Mouse (Mus musculus) spleen, adult 2 months (tissue): ENCODE data around the gene Bpifa3. TPM values are rescaled to one million over a fixed set of nuclear protein-coding genes. Genes with fewer than 3 reads are reported as not detected.
"Not testable (repeated sequence)": the region's sequence is repeated elsewhere in the genome, so short reads cannot be mapped to it uniquely, and the experiment has no call there.

Experiments used
- DNase-seq, 2 experiments: peaks; one replicate each; pipeline versions ENCODE4 v3.0.0 to v3.0.0-alpha.2; 2012 to 2021; ENCODE audit warnings: low spot score in 2 of 2, low read depth in 1 of 2
- H3K27ac ChIP-seq: fragments of 200-500 bp; 2 replicates; pipeline ENCODE4 v1.5.1; 2012; ENCODE audit warnings: low read length, inconsistent platforms; ENCODE audit not compliant: insufficient read depth
- H3K27me3 ChIP-seq: fragments of 200-500 bp; 2 replicates; pipeline ENCODE4 v1.6.1; 2012; ENCODE audit warnings: mild to moderate bottlenecking, moderate library complexity, low read length, inconsistent platforms; ENCODE audit not compliant: control insufficient read depth, insufficient read depth
- H3K36me3 ChIP-seq: fragments of 200-500 bp; 2 replicates; pipeline ENCODE4 v1.6.1; 2012; ENCODE audit warnings: mild to moderate bottlenecking, low read length, inconsistent platforms; ENCODE audit not compliant: control insufficient read depth, insufficient read depth
- H3K4me1 ChIP-seq: fragments of 200-500 bp; 2 replicates; pipeline ENCODE4 v1.6.1; 2011; ENCODE audit warnings: inconsistent platforms; ENCODE audit not compliant: control insufficient read depth, insufficient read depth, insufficient read length
- H3K4me3 ChIP-seq: fragments of 200-500 bp; 2 replicates; pipeline ENCODE4 v1.5.1; 2011; ENCODE audit warnings: mild to moderate bottlenecking, inconsistent platforms; ENCODE audit not compliant: insufficient read depth, insufficient read length; ENCODE audit errors: extremely low read depth
- CTCF ChIP-seq: fragments of 200-500 bp; IDR thresholded peaks from 2 replicates; pipeline ENCODE4 v1.5.1; 2011; ENCODE audit warnings: mild to moderate bottlenecking, inconsistent platforms; ENCODE audit not compliant: insufficient read depth, insufficient read length, insufficient replicate concordance; ENCODE audit errors: extremely low read depth
- POLR2A ChIP-seq: fragments of 200-500 bp; IDR thresholded peaks from 2 replicates; pipeline ENCODE4 v1.6.1; 2011; ENCODE audit warnings: low read depth, low read length, inconsistent platforms
- WGBS: fragments of 180-500 bp; shearing (Covaris S2); methylation state at CpG from one replicate; pipeline ENCODE4 v1.1.7; 2018; 5-methylcytosine and 5-hydroxymethylcytosine counted together
- polyA plus RNA-seq: library from polyadenylated mRNA; depleted of rRNA; stranded (reverse); fragments of >200 nt; gene quantifications from 2 replicates; pipeline ENCODE4 v1.2.3, GENCODE M21; 2012

Gene Bpifa3
- polyA plus RNA-seq, 1 experiment = not detected

DNA sequence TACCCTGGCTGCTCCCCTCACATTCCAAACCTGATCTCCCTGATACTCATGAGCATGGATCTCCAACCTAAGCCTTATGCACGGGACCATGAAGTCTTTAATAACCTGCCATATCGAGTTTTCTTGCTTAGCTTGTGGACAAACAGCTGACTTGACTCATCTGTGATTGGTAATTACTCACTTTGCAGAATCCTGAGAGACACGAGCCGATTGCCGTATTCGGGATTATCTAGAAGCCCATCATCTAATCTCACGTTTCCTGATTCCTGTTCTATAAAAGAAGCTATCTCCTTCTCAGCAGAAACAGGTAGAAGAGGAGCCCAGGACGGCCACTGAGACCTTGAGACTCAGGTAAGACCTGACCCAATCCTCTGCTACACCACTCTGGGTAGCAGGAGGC, 32.2 kb downstream of the Bpifa3 start, which contains the start of gene Bpifa5:
Gene Bpifa5 (plus strand): TSS at position 301 of the 400 bp plus-strand sequence.
- DNase-seq = no peak
- TF ChIP-seq POLR2A = no peak
- no peak for TF ChIP-seq CTCF

DNA sequence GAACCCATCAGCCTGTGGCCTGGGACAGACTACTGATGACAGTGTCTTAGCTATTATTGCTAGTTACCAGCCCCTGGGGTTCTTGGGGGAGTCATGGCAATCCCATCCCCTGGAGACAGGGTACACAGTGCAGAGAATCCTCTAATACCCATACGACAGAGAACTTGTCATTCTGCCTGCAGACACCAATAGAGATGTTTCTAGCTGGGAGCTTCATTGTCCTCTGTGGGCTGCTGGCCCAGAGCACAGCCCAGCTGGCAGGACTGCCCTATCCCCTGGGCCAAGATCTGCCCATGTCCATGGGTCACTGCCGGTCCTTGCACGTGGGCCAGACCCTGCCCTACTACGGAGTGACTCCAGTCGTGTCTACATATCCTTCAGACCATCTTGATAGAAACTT, 33.2 kb downstream of the Bpifa3 start:
- DNase-seq = no peak

More for the DNA sequence above, 32.2 kb downstream of the Bpifa3 start, which contains the start of gene Bpifa5:
- H3K27me3 ChIP-seq = no peaks in the 10 kb centered on the region; the same call in 1 of the 2 replicates
- no peaks in the 10 kb centered on the region for H3K36me3 ChIP-seq
- WGBS = 77% methylated on average over 8 of the region's 8 CpGs
- no peak within 1 kb of the TSS for H3K27ac ChIP-seq
- H3K4me1 ChIP-seq = no peaks in the 10 kb centered on the region
- H3K4me3 ChIP-seq = no peak within 1 kb of the TSS

GRCm38 (mm10) chr2:154169172-154169571, 39.0 kb downstream of the Bpifa3 start:
- TF ChIP-seq POLR2A = no peak
- no peak for TF ChIP-seq CTCF
- Histone ChIP-seq H3K36me3 (no peaks in the 10 kb centered on the region), H3K27ac (no peak overlapping the region), H3K4me3 (no peak overlapping the region), H3K4me1 (no peaks in the 10 kb centered on the region), H3K27me3 (no peaks in the 10 kb centered on the region)
- WGBS = 61% methylated on average over 3 of the region's 3 CpGs
- DNase-seq = no peak

More for the DNA sequence above, 33.2 kb downstream of the Bpifa3 start:
- Histone ChIP-seq H3K27me3 (no peaks in the 10 kb centered on the region; the same call in 1 of the 2 replicates), H3K27ac (no peak overlapping the region), H3K4me1 (no peaks in the 10 kb centered on the region), H3K36me3 (no peaks in the 10 kb centered on the region), H3K4me3 (no peak overlapping the region)
- 88% methylated on average over 5 of the region's 5 CpGs for WGBS
- TF ChIP-seq CTCF (no peak), POLR2A (no peak)

GRCm38 (mm10) chr2:154171621-154172020, 41.5 kb downstream of the Bpifa3 start:
- Histone ChIP-seq H3K36me3 (no peaks in the 10 kb centered on the region), H3K4me1 (no peaks in the 10 kb centered on the region), H3K27me3 (no peaks in the 10 kb centered on the region), H3K27ac (no peak overlapping the region), H3K4me3 (no peak overlapping the region)
- 67% methylated on average over 6 of the region's 6 CpGs for WGBS
- TF ChIP-seq POLR2A (no peak), CTCF (no peak)
- no peak for DNase-seq

DNA sequence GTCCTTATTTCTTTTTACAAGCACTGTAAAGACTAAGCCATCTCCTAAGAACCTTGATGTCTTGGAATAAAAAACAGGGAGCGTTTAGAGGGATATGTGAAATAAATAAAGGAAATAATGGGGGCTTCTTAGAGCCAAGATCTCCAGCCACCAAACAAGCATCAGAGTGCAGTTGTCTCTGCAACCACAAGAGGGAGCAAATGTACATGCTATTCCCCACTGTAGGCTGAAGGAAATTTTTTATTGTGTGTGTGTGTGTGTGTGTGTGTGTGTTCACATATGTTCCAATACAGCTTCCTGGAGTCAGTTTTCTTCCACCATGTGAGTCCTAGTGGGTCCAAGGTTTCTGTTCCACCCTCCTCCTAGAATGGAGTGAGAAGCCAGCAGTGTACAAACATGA, 43.2 kb downstream of the Bpifa3 start:
- TF ChIP-seq CTCF (peak; percentile 12; the same call in 1 of the 2 replicates), POLR2A (no peak)
- DNase-seq = no peak
- no peaks in the 10 kb centered on the region for H3K27me3 ChIP-seq
- WGBS = 20% methylated on average over 1 of the region's 1 CpGs
- no peaks in the 10 kb centered on the region for H3K4me1 ChIP-seq
- H3K4me3 ChIP-seq = no peak overlapping the region
- H3K27ac ChIP-seq = no peak overlapping the region
- H3K36me3 ChIP-seq = no peaks in the 10 kb centered on the region

DNA sequence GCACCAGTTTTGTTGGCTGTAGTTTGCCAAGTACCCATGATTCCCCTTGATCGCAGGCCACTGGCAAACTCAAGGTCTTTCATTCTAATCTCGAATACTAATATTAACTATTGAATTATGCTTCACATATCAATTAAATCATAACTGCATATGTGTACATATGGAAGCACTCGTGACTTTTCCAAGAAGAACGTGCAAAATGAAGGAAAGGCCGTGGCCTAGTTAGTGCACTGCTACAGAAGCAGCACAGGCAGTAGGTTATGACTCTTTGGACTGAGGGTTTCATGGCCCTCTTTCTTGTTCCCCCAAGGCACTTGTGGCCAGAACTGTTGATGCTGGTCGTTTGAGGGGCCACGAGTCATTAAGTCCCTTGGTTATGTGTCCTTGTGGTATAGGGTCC, 51.8 kb downstream of the Bpifa3 start:
- not testable (repeated sequence) for DNase-seq

DNA sequence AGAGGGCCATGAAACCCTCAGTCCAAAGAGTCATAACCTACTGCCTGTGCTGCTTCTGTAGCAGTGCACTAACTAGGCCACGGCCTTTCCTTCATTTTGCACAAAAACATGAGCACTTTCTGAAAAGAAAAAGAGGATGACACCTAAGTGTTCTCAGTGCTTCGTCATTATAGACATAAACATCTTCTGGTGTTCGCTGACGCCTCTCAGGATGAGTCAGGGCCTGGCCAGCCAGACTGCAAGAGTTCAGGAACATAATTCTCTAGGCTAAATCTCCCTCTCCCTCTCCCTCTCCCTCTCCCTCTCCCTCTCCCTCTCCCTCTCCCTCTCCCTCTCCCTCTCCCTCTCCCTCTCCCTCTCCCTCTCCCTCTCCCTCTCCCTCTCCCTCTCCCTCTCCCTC, 52.9 kb downstream of the Bpifa3 start:
- H3K4me3 ChIP-seq, H3K27me3 ChIP-seq, H3K4me1 ChIP-seq, H3K27ac ChIP-seq, DNase-seq, H3K36me3 ChIP-seq: not testable (repeated sequence)
- WGBS = 82% methylated on average over 4 of the region's 4 CpGs

More for the DNA sequence above, 51.8 kb downstream of the Bpifa3 start:
- not testable (repeated sequence) for H3K27ac ChIP-seq, H3K27me3 ChIP-seq, H3K4me1 ChIP-seq, H3K36me3 ChIP-seq, H3K4me3 ChIP-seq
- 82% methylated on average over 7 of the region's 7 CpGs for WGBS

- no peak overlapping the region for H3K27ac ChIP-seq
- no peak for TF ChIP-seq POLR2A
- no peaks in the 10 kb centered on the region for H3K27me3 ChIP-seq
- WGBS = 91% methylated on average over 6 of the region's 6 CpGs
- no peak overlapping the region for H3K4me3 ChIP-seq
- no peak for DNase-seq
- no peaks in the 10 kb centered on the region for H3K4me1 ChIP-seq
- H3K36me3 ChIP-seq = no peaks in the 10 kb centered on the region
Measured at GRCm38 (mm10) chr2:154185319-154185718, 55.2 kb downstream of the Bpifa3 start.
